Mouse (Mus musculus) neural tube, embryonic 14.5 days (tissue): ENCODE results near the gene Itpkc. TPM values are rescaled to one million over a fixed set of nuclear protein-coding genes. Genes with fewer than 3 reads are reported as not detected.

Experiments used
- ATAC-seq: fragments of 200-750 bp; cut with Nextera tagmentation; 2 replicates; pipeline ENCODE4 v1.8.0; 2017; ENCODE audit warnings: low read depth, mild to moderate bottlenecking, moderate TSS enrichment, moderate library complexity
- H3K27ac ChIP-seq: fragments of 300-500 bp; sonication (generic); 2 replicates; pipeline ENCODE4 v1.5.1; 2014; ENCODE audit warnings: low read depth, mild to moderate bottlenecking, control low read depth, low read length, moderate library complexity, mixed read lengths
- H3K27me3 ChIP-seq: fragments of 300-500 bp; sonication (generic); 2 replicates; pipeline ENCODE4 v1.6.1; 2014; ENCODE audit warnings: low read length; ENCODE audit not compliant: control insufficient read depth, insufficient read depth
- H3K36me3 ChIP-seq: fragments of 300-500 bp; sonication (generic); 2 replicates; pipeline ENCODE4 v1.6.1; 2014; ENCODE audit warnings: low read length, mixed read lengths; ENCODE audit not compliant: control insufficient read depth, insufficient read depth
- H3K4me1 ChIP-seq: fragments of 300-500 bp; sonication (generic); 2 replicates; pipeline ENCODE4 v1.6.1; 2014; ENCODE audit warnings: low read length; ENCODE audit not compliant: control insufficient read depth, insufficient read depth
- H3K4me2 ChIP-seq: fragments of 300-500 bp; sonication (generic); 2 replicates; pipeline ENCODE4 v1.6.1; 2014; ENCODE audit warnings: mild to moderate bottlenecking, low read depth, low read length, control low read depth
- H3K4me3 ChIP-seq: fragments of 300-500 bp; sonication (generic); 2 replicates; pipeline ENCODE4 v1.5.1; 2014; ENCODE audit warnings: low read depth, low read length, control low read depth, mixed read lengths
- H3K9ac ChIP-seq: fragments of 300-500 bp; sonication (generic); replicated peaks from 2 replicates; pipeline ENCODE4 v1.6.1; 2014; ENCODE audit warnings: low read depth, mild to moderate bottlenecking, control low read depth, low read length, mixed read lengths
- H3K9me3 ChIP-seq: fragments of 300-500 bp; sonication (generic); 2 replicates; pipeline ENCODE4 v1.6.1; 2016; ENCODE audit warnings: low read length; ENCODE audit not compliant: control insufficient read depth
- WGBS: fragments of 180-500 bp; shearing (Covaris S2); extraction: QIAGEN DNeasy Blood & Tissue Kit; methylation state at CpG from one replicate; pipeline ENCODE4 v1.1.7; 2014; 5-methylcytosine and 5-hydroxymethylcytosine counted together
- microRNA counts: library from miRNA; unstranded; fragments of <30 nt; microRNA quantifications from one replicate; lab custom pipeline; 2016
- microRNA-seq: library from miRNA; unstranded; fragments of <30 nt; microRNA quantifications from one replicate; pipeline ENCODE4, GENCODE M21; 2016
- polyA plus RNA-seq: library from polyadenylated mRNA; unstranded; fragments of >200 nt; fragmentation: Nextera tagmentation; extraction: Ambion mirVana; gene quantifications from 2 replicates; pipeline ENCODE4 v1.2.1, GENCODE M21; 2014

Itpkc gene
- polyA plus RNA-seq, 1 experiment from 2014 or later: 6.6 TPM

- Histone ChIP-seq H3K4me1 (peaks cover 56% of the 10 kb centered on the region), H3K36me3 (peaks cover 29% of the 10 kb centered on the region)
These were observed 67.5 kb downstream of the Itpkc start for GRCm38 (mm10) chr7:27160921-27161320.

GRCm38 (mm10) chr7:27159882-27160281, 68.6 kb downstream of the Itpkc start:
- peak; percentile 93 for ATAC-seq
- Histone ChIP-seq H3K27ac (no peak overlapping the region; the same call in 1 of the 2 replicates), H3K4me1 (peaks cover 48% of the 10 kb centered on the region), H3K9me3 (no peaks in the 10 kb centered on the region), H3K4me2 (no peak overlapping the region), H3K4me3 (no peak overlapping the region), H3K27me3 (no peaks in the 10 kb centered on the region), H3K36me3 (peaks cover 29% of the 10 kb centered on the region), H3K9ac (no peak overlapping the region)
- WGBS: 12% methylated on average over 8 of the region's 8 CpGs

More at GRCm38 (mm10) chr7:27160921-27161320, 67.5 kb downstream of the Itpkc start:
- 86% methylated on average over 3 of the region's 3 CpGs for WGBS
- H3K27me3 ChIP-seq: no peaks in the 10 kb centered on the region
- no peak overlapping the region for H3K4me2 ChIP-seq
- H3K4me3 ChIP-seq: no peak overlapping the region
- H3K27ac ChIP-seq: no peak overlapping the region
- no peak for ATAC-seq
- H3K9me3 ChIP-seq: no peaks in the 10 kb centered on the region
- no peak overlapping the region for H3K9ac ChIP-seq

GRCm38 (mm10) chr7:27159256-27159655, 69.2 kb downstream of the Itpkc start:
- H3K36me3 ChIP-seq: peaks cover 29% of the 10 kb centered on the region
- H3K9me3 ChIP-seq: no peaks in the 10 kb centered on the region
- no peaks in the 10 kb centered on the region for H3K27me3 ChIP-seq
- no peak overlapping the region for H3K27ac ChIP-seq
- H3K4me3 ChIP-seq: no peak overlapping the region
- no peak overlapping the region for H3K4me2 ChIP-seq
- 97% methylated on average over 6 of the region's 6 CpGs for WGBS
- H3K9ac ChIP-seq: no peak overlapping the region
- peaks cover 42% of the 10 kb centered on the region for H3K4me1 ChIP-seq
- no peak for ATAC-seq

- H3K4me2 ChIP-seq: no peak overlapping the region
- H3K27me3 ChIP-seq: no peaks in the 10 kb centered on the region
- no peaks in the 10 kb centered on the region for H3K9me3 ChIP-seq
- H3K27ac ChIP-seq: no peak overlapping the region
- H3K4me1 ChIP-seq: peaks cover 31% of the 10 kb centered on the region
- ATAC-seq: no peak
- peaks cover 29% of the 10 kb centered on the region for H3K36me3 ChIP-seq
- 92% methylated on average over 9 of the region's 9 CpGs for WGBS
- no peak overlapping the region for H3K9ac ChIP-seq
- H3K4me3 ChIP-seq: no peak overlapping the region
These were observed 70.3 kb downstream of the Itpkc start for GRCm38 (mm10) chr7:27158171-27158570.

MicroRNAs within 50 kb of the gene (microRNA counts, 519-probe panel; counts per million panel counts)
- not detected for microRNA mmu-miR-1191 (lab: Ali Mortazavi, UCI)

Small RNA genes lying within 50 kb of the gene (microRNA-seq; reads per million reads assigned to microRNA genes)
- gene Mir1191 (2.6 reads per million), gene Mir3101 (not detected)

Other genes starting within 250 kb of the Itpkc start
- not detected in 2 replicates for gene Cyp2a12, start 199.6 kb downstream of the Itpkc start, polyA plus RNA-seq
- not detected in 2 replicates for gene Cyp2f2, start 108.8 kb downstream of the Itpkc start, polyA plus RNA-seq
- gene Cyp2t4, start 74.9 kb downstream of the Itpkc start, polyA plus RNA-seq: 0.16 TPM in 1 of 2 replicates, not detected in the other
- gene Egln2, start 61.9 kb downstream of the Itpkc start, polyA plus RNA-seq: 46.9 and 48.3 TPM in 2 replicates
- 100.0 and 100 TPM in 2 replicates for gene Rab4b, start 49.8 kb downstream of the Itpkc start, polyA plus RNA-seq
- 0.94 TPM in 1 of 2 replicates, not detected in the other for gene Gm21983, start 47.6 kb downstream of the Itpkc start, polyA plus RNA-seq
- gene Mia, start 47.5 kb downstream of the Itpkc start, polyA plus RNA-seq: 14.7 and 24.4 TPM in 2 replicates
- gene BC024978, start 32.9 kb downstream of the Itpkc start, polyA plus RNA-seq: 3.6 TPM in 2 replicates
- gene Snrpa, start 32.4 kb downstream of the Itpkc start, polyA plus RNA-seq: 197 and 207 TPM in 2 replicates
- 16.7 and 20.9 TPM in 2 replicates for gene Coq8b, start 4.4 kb upstream of the Itpkc start, polyA plus RNA-seq
- gene Numbl, start 29.8 kb upstream of the Itpkc start, polyA plus RNA-seq: 22.6 and 27.9 TPM in 2 replicates
- gene Ltbp4, start 109.0 kb upstream of the Itpkc start, polyA plus RNA-seq: 5.8 and 11.5 TPM in 2 replicates
- 29.6 and 35.6 TPM in 2 replicates for gene Shkbp1, start 127.4 kb upstream of the Itpkc start, polyA plus RNA-seq
- not detected in 2 replicates for gene Gm20479, start 128.8 kb upstream of the Itpkc start, polyA plus RNA-seq
- 3.9 and 5.6 TPM in 2 replicates for gene Sptbn4, start 219.0 kb upstream of the Itpkc start, polyA plus RNA-seq
- gene Blvrb, start 219.3 kb upstream of the Itpkc start, polyA plus RNA-seq: 12.1 and 23.0 TPM in 2 replicates
- 5.7 and 10.0 TPM in 2 replicates for gene Sertad3, start 245.1 kb upstream of the Itpkc start, polyA plus RNA-seq